Mouse (Mus musculus): Measurements from ENCODE around the gene Aldh3b2. TPM values are rescaled to one million over a fixed set of nuclear protein-coding genes. Genes with fewer than 3 reads are reported as not detected.
A peak's percentile ranks its signal among the peaks of the same experiment; 100 is the strongest.
"Not testable (repeated sequence)": the region's sequence is repeated elsewhere in the genome, so short reads cannot be mapped to it uniquely, and the experiment has no call there.

The Aldh3b2 gene
- polyA plus RNA-seq, 1 experiment = 2.6 TPM

DNA sequence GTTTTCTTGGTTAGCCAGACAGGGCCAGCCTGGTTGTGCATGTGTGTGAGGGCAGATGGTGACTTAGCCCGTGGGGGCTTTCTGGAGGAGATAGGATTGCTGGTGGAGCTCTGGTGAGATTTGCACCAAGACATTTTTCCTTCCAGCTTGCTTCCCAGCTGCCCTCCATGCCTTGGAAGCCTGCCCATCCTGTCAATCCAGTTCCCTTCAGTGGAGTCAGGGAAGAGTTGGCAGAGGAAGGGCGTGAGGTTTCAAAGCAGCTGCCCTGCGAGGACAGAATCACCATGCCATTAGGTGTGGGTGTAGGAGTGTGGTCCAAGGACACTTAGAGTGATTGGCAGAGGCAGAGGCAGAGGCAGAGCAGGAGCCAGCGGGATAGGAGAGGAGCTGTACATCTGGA, 13.7 kb upstream of the Aldh3b2 start, which contains the start of gene Aldh3b3:
Gene Aldh3b3, plus strand, starts transcription at position 176 of the 400 bp plus-strand sequence.
- H3K27me3 ChIP-seq (replicated peaks; ENCODE audit: control insufficient read depth, insufficient read depth, low read length) = no peaks in the 10 kb centered on the region
- no peak for TF ChIP-seq POLR2A (IDR thresholded peaks at IDR 0.05; ENCODE audit: low read depth, low read length)
- H3K4me3 ChIP-seq (ENCODE audit: insufficient read depth, low read depth, low read length) = no peak within 1 kb of the TSS
- peak within 1 kb of the TSS; percentile 51; the same call in 1 of the 2 replicates for H3K27ac ChIP-seq (ENCODE audit: insufficient read depth, low read depth, low read length)
- 46% methylated on average over 4 of the region's 4 CpGs for WGBS
- peaks cover 10% of the 10 kb centered on the region for H3K4me1 ChIP-seq (ENCODE audit: control insufficient read depth, insufficient read depth, low read length)
- peak; percentile 68 for DNase-seq
- H3K36me3 ChIP-seq (ENCODE audit: control insufficient read depth, insufficient read depth, low read length) = no peaks in the 10 kb centered on the region

GRCm38 (mm10) chr19:3959030-3959429, 13.1 kb upstream of the Aldh3b2 start:
- peak; percentile 91 for DNase-seq
- peak overlapping the region; percentile 14; the same call in 1 of the 2 replicates for H3K27ac ChIP-seq (ENCODE audit: insufficient read depth, low read depth, low read length)
- no peak overlapping the region for H3K4me3 ChIP-seq (ENCODE audit: insufficient read depth, low read depth, low read length)
- no peak for TF ChIP-seq CTCF (conservative IDR thresholded peaks at IDR 0.05; ENCODE audit: insufficient read depth, insufficient read length, low read depth, low read length)
- no peak for TF ChIP-seq POLR2A (IDR thresholded peaks at IDR 0.05; ENCODE audit: low read depth, low read length)
- no peaks in the 10 kb centered on the region for H3K36me3 ChIP-seq (ENCODE audit: control insufficient read depth, insufficient read depth, low read length)
- no peaks in the 10 kb centered on the region for H3K27me3 ChIP-seq (replicated peaks; ENCODE audit: control insufficient read depth, insufficient read depth, low read length)
- H3K4me1 ChIP-seq (ENCODE audit: control insufficient read depth, insufficient read depth, low read length) = peaks cover 10% of the 10 kb centered on the region

- TF ChIP-seq CTCF (conservative IDR thresholded peaks at IDR 0.05; ENCODE audit: insufficient read depth, insufficient read length, low read depth, low read length) = no peak
- no peak overlapping the region for H3K4me3 ChIP-seq (ENCODE audit: insufficient read depth, low read depth, low read length)
- H3K36me3 ChIP-seq (ENCODE audit: control insufficient read depth, insufficient read depth, low read length) = no peaks in the 10 kb centered on the region
- H3K4me1 ChIP-seq (ENCODE audit: control insufficient read depth, insufficient read depth, low read length) = peaks cover 10% of the 10 kb centered on the region
- 66% methylated on average over 5 of the region's 5 CpGs for WGBS
- no peak overlapping the region for H3K27ac ChIP-seq (ENCODE audit: insufficient read depth, low read depth, low read length)
- no peak for DNase-seq
- no peaks in the 10 kb centered on the region for H3K27me3 ChIP-seq (replicated peaks; ENCODE audit: control insufficient read depth, insufficient read depth, low read length)
Observed at GRCm38 (mm10) chr19:3960211-3960610, 11.9 kb upstream of the Aldh3b2 start.

DNA sequence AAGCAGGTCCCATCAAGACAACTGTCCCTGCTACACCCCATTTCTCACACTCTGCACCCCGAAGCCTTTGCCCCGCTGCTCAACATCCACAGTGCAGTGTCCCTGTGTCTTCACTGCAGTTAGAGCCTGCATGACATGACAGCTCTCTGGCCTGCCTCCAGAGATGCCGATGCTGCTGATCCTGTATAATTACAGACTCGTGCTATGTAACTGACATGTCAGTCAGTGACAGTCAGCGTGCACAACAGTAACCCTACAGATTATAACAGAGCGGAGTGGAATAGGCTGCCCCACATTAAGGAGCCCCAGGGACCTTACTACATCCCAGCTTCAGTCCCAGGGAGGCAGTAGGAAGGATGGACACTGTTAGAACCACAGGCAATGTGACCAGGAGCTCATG, 10.3 kb upstream of the Aldh3b2 start:
- WGBS = 95% methylated on average over 6 of the region's 6 CpGs
- not testable (repeated sequence) for H3K4me3 ChIP-seq (ENCODE audit: insufficient read depth, low read depth, low read length); H3K4me1 ChIP-seq (ENCODE audit: control insufficient read depth, insufficient read depth, low read length); H3K36me3 ChIP-seq (ENCODE audit: control insufficient read depth, insufficient read depth, low read length); H3K27me3 ChIP-seq (replicated peaks; ENCODE audit: control insufficient read depth, insufficient read depth, low read length); H3K27ac ChIP-seq (ENCODE audit: insufficient read depth, low read depth, low read length); DNase-seq

DNA sequence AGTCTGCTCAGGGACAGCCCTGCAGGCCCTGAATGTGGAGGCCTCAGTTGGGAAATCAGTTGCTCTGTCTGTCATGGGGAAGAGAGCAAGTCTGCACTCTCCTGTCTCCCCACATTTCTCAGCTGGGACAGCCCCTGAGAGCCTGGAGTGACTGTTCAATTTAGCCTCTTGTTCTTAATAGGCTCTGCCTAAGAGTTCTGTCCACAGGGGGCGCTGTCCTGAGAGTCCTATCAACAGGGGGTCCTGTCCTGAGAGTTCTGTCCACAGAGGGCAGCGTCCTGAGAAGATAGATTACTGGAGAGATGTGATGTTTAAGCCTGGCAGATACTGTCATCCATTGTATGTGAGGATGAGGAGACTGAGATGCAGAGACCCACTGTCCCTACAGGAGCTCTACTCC, 9.7 kb upstream of the Aldh3b2 start:
- WGBS = 37% methylated on average over 2 of the region's 2 CpGs

DNA sequence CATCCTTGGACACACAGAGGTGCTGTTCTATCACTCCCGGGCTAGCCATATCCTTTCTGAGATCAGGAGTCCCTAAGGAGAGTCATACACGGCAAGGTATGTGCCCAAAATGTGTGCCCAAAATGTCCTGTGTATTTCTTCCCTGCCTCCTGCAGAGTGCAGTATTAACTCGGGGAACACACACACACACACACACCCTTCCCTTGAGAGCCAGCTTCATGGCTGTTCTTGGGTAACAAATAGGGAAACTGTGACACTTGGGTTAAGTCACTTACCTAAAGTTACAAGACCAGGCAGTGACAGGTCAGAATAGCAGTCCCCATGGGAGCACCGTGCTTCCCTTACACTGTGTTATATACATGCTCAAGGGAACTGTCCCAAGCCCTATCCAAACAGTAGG, 8.1 kb upstream of the Aldh3b2 start:
- Histone ChIP-seq H3K36me3 (ENCODE audit: control insufficient read depth, insufficient read depth, low read length) (no peaks in the 10 kb centered on the region), H3K4me3 (ENCODE audit: insufficient read depth, low read depth, low read length) (no peak overlapping the region), H3K27me3 (replicated peaks; ENCODE audit: control insufficient read depth, insufficient read depth, low read length) (no peaks in the 10 kb centered on the region), H3K27ac (ENCODE audit: insufficient read depth, low read depth, low read length) (no peak overlapping the region), H3K4me1 (ENCODE audit: control insufficient read depth, insufficient read depth, low read length) (no peaks in the 10 kb centered on the region)
- no peak for DNase-seq
- WGBS = 68% methylated on average over 4 of the region's 4 CpGs
- TF ChIP-seq CTCF (conservative IDR thresholded peaks at IDR 0.05; ENCODE audit: insufficient read depth, insufficient read length, low read depth, low read length) = peak; percentile 25; the same call in 1 of the 2 replicates
- TF ChIP-seq POLR2A (IDR thresholded peaks at IDR 0.05; ENCODE audit: low read depth, low read length) = no peak

More for the DNA sequence above, 9.7 kb upstream of the Aldh3b2 start:
- no peak for DNase-seq
- H3K36me3 ChIP-seq (ENCODE audit: control insufficient read depth, insufficient read depth, low read length) = no peaks in the 10 kb centered on the region
- H3K4me3 ChIP-seq (ENCODE audit: insufficient read depth, low read depth, low read length) = no peak overlapping the region
- peaks cover 6% of the 10 kb centered on the region for H3K4me1 ChIP-seq (ENCODE audit: control insufficient read depth, insufficient read depth, low read length)
- H3K27me3 ChIP-seq (replicated peaks; ENCODE audit: control insufficient read depth, insufficient read depth, low read length) = no peaks in the 10 kb centered on the region
- H3K27ac ChIP-seq (ENCODE audit: insufficient read depth, low read depth, low read length) = no peak overlapping the region
- no peak for TF ChIP-seq POLR2A (IDR thresholded peaks at IDR 0.05; ENCODE audit: low read depth, low read length)
- peak; percentile 23; the same call in 1 of the 2 replicates for TF ChIP-seq CTCF (conservative IDR thresholded peaks at IDR 0.05; ENCODE audit: insufficient read depth, insufficient read length, low read depth, low read length)

- H3K27ac ChIP-seq (ENCODE audit: insufficient read depth, low read depth, low read length) = no peak overlapping the region
- no peaks in the 10 kb centered on the region for H3K36me3 ChIP-seq (ENCODE audit: control insufficient read depth, insufficient read depth, low read length)
- no peak for TF ChIP-seq POLR2A (IDR thresholded peaks at IDR 0.05; ENCODE audit: low read depth, low read length)
- TF ChIP-seq CTCF (conservative IDR thresholded peaks at IDR 0.05; ENCODE audit: insufficient read depth, insufficient read length, low read depth, low read length) = no peak
- 74% methylated on average over 11 of the region's 11 CpGs for WGBS
- no peaks in the 10 kb centered on the region for H3K4me1 ChIP-seq (ENCODE audit: control insufficient read depth, insufficient read depth, low read length)
- H3K4me3 ChIP-seq (ENCODE audit: insufficient read depth, low read depth, low read length) = no peak overlapping the region
- no peaks in the 10 kb centered on the region for H3K27me3 ChIP-seq (replicated peaks; ENCODE audit: control insufficient read depth, insufficient read depth, low read length)
- DNase-seq = no peak
Observed at GRCm38 (mm10) chr19:3966330-3967075, 5.6 kb upstream of the Aldh3b2 start.

Data from kidney, adult 2 months (tissue).